Mouse (Mus musculus): ENCODE measurements around the gene Nhsl1. TPM values are rescaled to one million over a fixed set of nuclear protein-coding genes. Genes with fewer than 3 reads are reported as not detected.
A peak's percentile ranks its signal among the peaks of the same experiment; 100 is the strongest.

Gene Nhsl1
- 10.6 and 14.9 TPM in 2 replicates for polyA plus RNA-seq (2016; fragmentation: Nextera tagmentation; extraction: Ambion mirVana)

- peak; percentile 84 for DNase-seq (ENCODE audit: low spot score)
- peaks cover 19% of the 10 kb centered on the region for H3K4me1 ChIP-seq
- no peaks in the 10 kb centered on the region for H3K36me3 ChIP-seq
- H3K27me3 ChIP-seq (ENCODE audit: insufficient read depth, poor library complexity, severe bottlenecking): no peaks in the 10 kb centered on the region
- H3K4me3 ChIP-seq: peak within 1 kb of the TSS; percentile 80
- WGBS: under 1% methylated on average over 63 of the region's 63 CpGs
- H3K9me3 ChIP-seq: no peaks in the 10 kb centered on the region
- H3K27ac ChIP-seq: peak within 1 kb of the TSS; percentile 95
Measured at GRCm38 (mm10) chr10:18318916-18319481, at the start of gene Nhsl1. Gene Nhsl1 (plus strand): TSS chr10:18318985.

DNA sequence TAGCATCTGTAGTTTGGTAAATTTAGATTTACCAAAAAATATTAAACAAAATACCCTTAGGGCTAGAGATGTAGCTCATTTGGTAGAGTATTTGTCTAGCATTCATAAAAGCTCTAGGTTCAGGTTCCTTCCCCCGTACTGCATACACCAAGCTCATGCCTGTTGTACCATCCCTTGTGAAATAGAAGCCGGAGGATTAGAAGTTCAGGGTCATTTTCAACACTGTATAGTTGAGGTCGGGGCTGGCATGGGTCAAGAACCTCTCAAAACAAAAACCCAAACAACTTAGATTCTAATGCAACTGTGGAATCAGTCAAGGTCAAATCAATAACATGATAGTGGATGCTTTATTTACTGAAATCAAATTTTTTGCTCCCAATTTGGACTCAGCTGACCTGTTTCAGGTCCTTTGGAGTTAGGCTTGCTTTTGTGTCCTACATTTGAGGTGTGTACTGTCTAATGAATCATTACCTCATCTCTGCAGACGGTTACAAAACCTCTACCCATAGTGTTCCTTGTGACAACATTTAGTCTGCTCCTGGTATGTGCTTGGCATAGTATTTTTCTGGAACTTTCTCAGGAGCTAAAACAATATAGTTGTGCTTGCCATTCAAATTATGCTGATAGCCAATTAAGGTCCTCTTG, 42.6 kb upstream of the Nhsl1 start:
- Histone ChIP-seq H3K9me3 (0 out of 2 replicates have a peak, but pooled peaks cover under 1% of the 10 kb centered on the region), H3K27ac (no peak overlapping the region), H3K27me3 (ENCODE audit: insufficient read depth, poor library complexity, severe bottlenecking) (no peaks in the 10 kb centered on the region), H3K36me3 (no peaks in the 10 kb centered on the region), H3K4me3 (no peak overlapping the region), H3K4me1 (no peaks in the 10 kb centered on the region)
- no peak for DNase-seq (ENCODE audit: low spot score)
- 80% methylated on average over 4 of the region's 4 CpGs for WGBS

DNA sequence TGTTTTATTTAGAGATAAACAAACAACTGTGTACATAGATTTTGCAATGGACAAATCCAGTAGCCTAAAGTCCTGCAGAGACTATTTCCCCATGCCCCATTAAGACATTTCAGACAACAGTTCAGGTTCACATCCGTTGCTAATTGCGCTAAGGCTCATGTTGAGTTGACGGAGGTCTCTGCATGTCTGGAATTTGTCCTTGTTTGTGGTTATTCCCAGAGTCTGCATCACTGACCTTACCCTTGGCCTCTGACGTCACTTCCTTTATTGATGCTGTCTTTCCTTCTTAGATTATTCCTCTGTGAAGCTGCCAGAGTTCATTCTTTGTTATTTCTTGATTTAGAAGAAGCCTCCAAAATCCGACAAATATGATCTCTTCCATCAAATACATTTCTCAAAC, 34.8 kb upstream of the Nhsl1 start:
- Histone ChIP-seq H3K4me3 (no peak overlapping the region), H3K27ac (no peak overlapping the region), H3K36me3 (no peaks in the 10 kb centered on the region), H3K9me3 (no peaks in the 10 kb centered on the region), H3K4me1 (no peaks in the 10 kb centered on the region), H3K27me3 (ENCODE audit: insufficient read depth, poor library complexity, severe bottlenecking) (no peaks in the 10 kb centered on the region)
- WGBS: 74% methylated on average over 5 of the region's 5 CpGs
- no peak for DNase-seq (ENCODE audit: low spot score)

GRCm38 (mm10) chr10:18289512-18289911, 29.3 kb upstream of the Nhsl1 start:
- Histone ChIP-seq H3K27me3 (ENCODE audit: insufficient read depth, poor library complexity, severe bottlenecking) (no peaks in the 10 kb centered on the region), H3K4me1 (no peaks in the 10 kb centered on the region), H3K27ac (no peak overlapping the region), H3K36me3 (no peaks in the 10 kb centered on the region), H3K4me3 (no peak overlapping the region), H3K9me3 (no peaks in the 10 kb centered on the region)
- WGBS: 50% methylated on average over 1 of the region's 1 CpGs
- DNase-seq (ENCODE audit: low spot score): no peak

- no peak for DNase-seq (ENCODE audit: low spot score)
- no peak overlapping the region for H3K4me3 ChIP-seq
- WGBS: 57% methylated on average over 5 of the region's 5 CpGs
- H3K9me3 ChIP-seq: no peaks in the 10 kb centered on the region
- no peaks in the 10 kb centered on the region for H3K4me1 ChIP-seq
- no peak overlapping the region for H3K27ac ChIP-seq
- no peaks in the 10 kb centered on the region for H3K36me3 ChIP-seq
- no peaks in the 10 kb centered on the region for H3K27me3 ChIP-seq (ENCODE audit: insufficient read depth, poor library complexity, severe bottlenecking)
Measured at GRCm38 (mm10) chr10:18305106-18305505, 13.7 kb upstream of the Nhsl1 start.

- H3K4me3 ChIP-seq: no peak overlapping the region
- H3K27me3 ChIP-seq (ENCODE audit: insufficient read depth, poor library complexity, severe bottlenecking): no peaks in the 10 kb centered on the region
- WGBS: 94% methylated on average over 1 of the region's 1 CpGs
- H3K9me3 ChIP-seq: no peaks in the 10 kb centered on the region
- DNase-seq (ENCODE audit: low spot score): no peak
- no peak overlapping the region for H3K27ac ChIP-seq
- H3K4me1 ChIP-seq: peaks cover 12% of the 10 kb centered on the region
- no peaks in the 10 kb centered on the region for H3K36me3 ChIP-seq
Measured at GRCm38 (mm10) chr10:18315071-18315470, 3.7 kb upstream of the Nhsl1 start.

GRCm38 (mm10) chr10:18317521-18317920, 1.3 kb upstream of the Nhsl1 start:
- DNase-seq (ENCODE audit: low spot score): no peak
- 33% methylated on average over 10 of the region's 10 CpGs for WGBS
- Histone ChIP-seq H3K27ac (no peak overlapping the region), H3K27me3 (ENCODE audit: insufficient read depth, poor library complexity, severe bottlenecking) (no peaks in the 10 kb centered on the region), H3K9me3 (no peaks in the 10 kb centered on the region), H3K4me1 (peaks cover 13% of the 10 kb centered on the region), H3K4me3 (peak overlapping the region; percentile 80; the same call in 1 of the 2 replicates), H3K36me3 (no peaks in the 10 kb centered on the region)

GRCm38 (mm10) chr10:18317961-18318915, 547 bp upstream of the Nhsl1 start:
- peak overlapping the region; percentile 95 for H3K27ac ChIP-seq
- no peaks in the 10 kb centered on the region for H3K36me3 ChIP-seq
- H3K27me3 ChIP-seq (ENCODE audit: insufficient read depth, poor library complexity, severe bottlenecking): no peaks in the 10 kb centered on the region
- peaks cover 14% of the 10 kb centered on the region for H3K4me1 ChIP-seq
- H3K9me3 ChIP-seq: no peaks in the 10 kb centered on the region
- peak; percentile 81 for DNase-seq (ENCODE audit: low spot score)
- WGBS: 2% methylated on average over 67 of the region's 89 CpGs
- H3K4me3 ChIP-seq: peak overlapping the region; percentile 80

DNA sequence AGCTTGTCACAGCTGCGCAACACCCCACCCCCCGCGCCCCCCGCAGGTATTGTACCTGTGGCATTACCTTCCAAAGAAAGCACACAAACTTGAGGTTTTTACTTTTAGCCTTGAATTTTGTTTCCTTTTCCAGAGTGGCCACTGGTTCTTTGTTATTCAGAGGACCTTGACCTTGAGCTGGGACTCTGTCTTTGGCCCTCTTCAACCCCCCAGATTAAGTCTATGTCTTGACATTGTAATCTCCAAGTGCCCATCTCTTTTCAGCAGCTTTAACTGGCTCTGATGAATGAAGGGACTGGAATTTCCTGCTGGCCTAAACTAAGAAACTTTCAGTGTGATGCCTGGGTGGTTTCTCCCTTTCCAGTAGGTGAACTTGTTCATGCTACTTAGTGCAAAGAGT, 906 bp downstream of the Nhsl1 start:
- Histone ChIP-seq H3K9me3 (no peaks in the 10 kb centered on the region), H3K27ac (peak overlapping the region; percentile 95; the same call in 1 of the 2 replicates), H3K4me1 (peaks cover 19% of the 10 kb centered on the region), H3K27me3 (ENCODE audit: insufficient read depth, poor library complexity, severe bottlenecking) (no peaks in the 10 kb centered on the region), H3K36me3 (no peaks in the 10 kb centered on the region), H3K4me3 (peak overlapping the region; percentile 80)
- 20% methylated on average over 4 of the region's 4 CpGs for WGBS
- DNase-seq (ENCODE audit: low spot score): no peak

- 82% methylated on average over 6 of the region's 6 CpGs for WGBS
- no peaks in the 10 kb centered on the region for H3K36me3 ChIP-seq
- H3K4me3 ChIP-seq: no peak overlapping the region
- DNase-seq (ENCODE audit: low spot score): no peak
- no peaks in the 10 kb centered on the region for H3K9me3 ChIP-seq
- no peak overlapping the region for H3K27ac ChIP-seq
- H3K27me3 ChIP-seq (ENCODE audit: insufficient read depth, poor library complexity, severe bottlenecking): no peaks in the 10 kb centered on the region
- H3K4me1 ChIP-seq: peaks cover 24% of the 10 kb centered on the region
Measured at GRCm38 (mm10) chr10:18321861-18322260, 3.1 kb downstream of the Nhsl1 start.

GRCm38 (mm10) chr10:18323701-18324100, 4.9 kb downstream of the Nhsl1 start:
- Histone ChIP-seq H3K36me3 (no peaks in the 10 kb centered on the region), H3K27ac (no peak overlapping the region), H3K4me3 (no peak overlapping the region), H3K9me3 (no peaks in the 10 kb centered on the region), H3K27me3 (ENCODE audit: insufficient read depth, poor library complexity, severe bottlenecking) (no peaks in the 10 kb centered on the region), H3K4me1 (peaks cover 30% of the 10 kb centered on the region)
- DNase-seq (ENCODE audit: low spot score): no peak
- 52% methylated on average over 4 of the region's 4 CpGs for WGBS

DNA sequence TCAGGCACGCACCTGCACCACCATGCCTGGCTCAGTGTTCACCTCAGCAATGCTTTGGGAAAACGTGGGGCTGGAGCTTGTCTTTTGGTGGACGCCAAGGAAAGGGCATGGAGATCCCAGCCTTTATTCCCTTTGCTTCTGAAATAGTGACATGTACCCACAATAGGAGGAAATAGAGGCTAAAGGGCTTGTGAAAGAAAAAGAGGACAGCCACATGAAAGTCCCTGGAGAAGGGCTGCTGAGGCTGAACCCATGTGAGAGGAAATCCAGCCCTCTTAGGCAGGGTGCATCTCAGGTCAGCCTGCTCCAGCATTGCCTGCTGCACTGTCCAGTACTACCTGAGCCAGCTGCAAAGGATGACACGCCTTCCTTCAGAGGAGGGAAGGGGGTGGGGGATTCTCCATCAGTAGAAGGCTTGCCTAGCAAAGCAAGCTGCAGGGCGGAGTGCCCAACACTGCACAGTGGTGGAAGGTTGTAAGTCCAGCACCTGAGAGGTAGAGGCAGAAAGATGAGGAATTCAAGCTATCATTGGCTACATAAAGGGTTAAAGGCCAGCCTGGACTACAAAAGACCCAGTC, 9.6 kb downstream of the Nhsl1 start:
- 55% methylated on average over 5 of the region's 5 CpGs for WGBS
- H3K4me3 ChIP-seq: no peak overlapping the region

More for the DNA sequence above, 9.6 kb downstream of the Nhsl1 start:
- H3K27ac ChIP-seq: 0 out of 2 replicates have a peak overlapping the region, but pooled peaks have one; percentile 33
- peaks cover 27% of the 10 kb centered on the region for H3K4me1 ChIP-seq
- no peaks in the 10 kb centered on the region for H3K36me3 ChIP-seq
- DNase-seq (ENCODE audit: low spot score): no peak
- H3K9me3 ChIP-seq: no peaks in the 10 kb centered on the region
- no peaks in the 10 kb centered on the region for H3K27me3 ChIP-seq (ENCODE audit: insufficient read depth, poor library complexity, severe bottlenecking)

All from heart, embryonic 10.5 days (tissue).